Mouse (Mus musculus): ENCODE measurements at regions not wholly inside any gene's neighbourhood (a gene's known extent, or its start where the extent isn't known, plus 50 kb on each side); places are given as distances from the start of the nearest gene placed in this dataset.
A peak's percentile ranks its signal among the peaks of the same experiment; 100 is the strongest.

- no peak overlapping the region for H3K4me3 ChIP-seq (ENCODE audit: low read depth, low read length)
- no peak overlapping the region for H3K9ac ChIP-seq (ENCODE audit: low read depth, low read length)
- no peaks in the 10 kb centered on the region for H3K27me3 ChIP-seq (ENCODE audit: control insufficient read depth, insufficient read depth, low read depth, low read length)
- H3K36me3 ChIP-seq (ENCODE audit: control insufficient read depth, insufficient read depth, low read length): no peaks in the 10 kb centered on the region
- 48% methylated on average over 1 of the region's 1 CpGs for WGBS
- H3K4me1 ChIP-seq (ENCODE audit: control insufficient read depth, insufficient read depth, low read length): peaks cover 13% of the 10 kb centered on the region
- no peak overlapping the region for H3K27ac ChIP-seq (ENCODE audit: low read length)
- H3K4me2 ChIP-seq (ENCODE audit: low read length): no peak overlapping the region
- ATAC-seq: peak; percentile 39; the same call in 1 of the 2 replicates
- no peaks in the 10 kb centered on the region for H3K9me3 ChIP-seq (replicated peaks; ENCODE audit: control insufficient read depth, low read length, poor library complexity, severe bottlenecking)
Measured at GRCm38 (mm10) chr12:105955764-105956290, 54.2 kb upstream of the Vrk1 start.

GRCm38 (mm10) chr12:105959756-105960155, 50.3 kb upstream of the Vrk1 start:
- no peak overlapping the region for H3K4me2 ChIP-seq (ENCODE audit: low read length)
- no peak overlapping the region for H3K4me3 ChIP-seq (ENCODE audit: low read depth, low read length)
- no peaks in the 10 kb centered on the region for H3K36me3 ChIP-seq (ENCODE audit: control insufficient read depth, insufficient read depth, low read length)
- peaks cover 30% of the 10 kb centered on the region for H3K4me1 ChIP-seq (ENCODE audit: control insufficient read depth, insufficient read depth, low read length)
- WGBS: 40% methylated on average over 7 of the region's 7 CpGs
- H3K9me3 ChIP-seq (replicated peaks; ENCODE audit: control insufficient read depth, low read length, poor library complexity, severe bottlenecking): no peaks in the 10 kb centered on the region
- H3K27ac ChIP-seq (ENCODE audit: low read length): peak overlapping the region; percentile 59; the same call in 1 of the 2 replicates
- ATAC-seq: no peak
- no peak overlapping the region for H3K9ac ChIP-seq (ENCODE audit: low read depth, low read length)
- no peaks in the 10 kb centered on the region for H3K27me3 ChIP-seq (ENCODE audit: control insufficient read depth, insufficient read depth, low read depth, low read length)
